Mouse (Mus musculus) testis, postnatal 10 days (tissue): ENCODE data around the gene Ntrk3.

Experiments
- DNase-seq: peaks from one replicate; pipeline ENCODE4 v3.0.0; 2021; ENCODE audit warnings: low spot score

Ntrk3 gene

GRCm38 (mm10) chr7:78443373-78444036 is 294.3 kb downstream of the Ntrk3 start:
- no peak for DNase-seq

GRCm38 (mm10) chr7:78441706-78442105 is 296.1 kb downstream of the Ntrk3 start:
- DNase-seq: no peak

GRCm38 (mm10) chr7:78440896-78441295 is 296.9 kb downstream of the Ntrk3 start:
- DNase-seq: no peak

GRCm38 (mm10) chr7:78440476-78440875 is 297.3 kb downstream of the Ntrk3 start:
- no peak for DNase-seq

GRCm38 (mm10) chr7:78439361-78440120 is 298.3 kb downstream of the Ntrk3 start:
- no peak for DNase-seq

- no peak for DNase-seq
Observed at GRCm38 (mm10) chr7:78433617-78434144, 304.1 kb downstream of the Ntrk3 start.

GRCm38 (mm10) chr7:78431611-78432010 is 306.2 kb downstream of the Ntrk3 start:
- no peak for DNase-seq

GRCm38 (mm10) chr7:78412172-78412571 is 325.6 kb downstream of the Ntrk3 start:
- no peak for DNase-seq

- DNase-seq: no peak
Observed at GRCm38 (mm10) chr7:78409970-78410369, 327.8 kb downstream of the Ntrk3 start.

GRCm38 (mm10) chr7:78406641-78407291 is 331.0 kb downstream of the Ntrk3 start:
- DNase-seq: no peak

- DNase-seq: no peak
Observed at GRCm38 (mm10) chr7:78404481-78404880, 333.3 kb downstream of the Ntrk3 start.

- no peak for DNase-seq
Observed at GRCm38 (mm10) chr7:78402495-78402894, 335.3 kb downstream of the Ntrk3 start.

- DNase-seq: no peak
Observed at GRCm38 (mm10) chr7:78400219-78400618, 337.6 kb downstream of the Ntrk3 start.

GRCm38 (mm10) chr7:78398377-78398776 is 339.4 kb downstream of the Ntrk3 start:
- DNase-seq: no peak

GRCm38 (mm10) chr7:78397215-78397614 is 340.6 kb downstream of the Ntrk3 start:
- no peak for DNase-seq

- DNase-seq: no peak
Observed at GRCm38 (mm10) chr7:78390019-78390418, 347.8 kb downstream of the Ntrk3 start.

GRCm38 (mm10) chr7:78388101-78388500 is 349.7 kb downstream of the Ntrk3 start:
- no peak for DNase-seq

GRCm38 (mm10) chr7:78385971-78386370 is 351.8 kb downstream of the Ntrk3 start:
- DNase-seq: no peak

GRCm38 (mm10) chr7:78384111-78384510 is 353.7 kb downstream of the Ntrk3 start:
- DNase-seq: no peak

- DNase-seq: no peak
Observed at GRCm38 (mm10) chr7:78382126-78382525, 355.7 kb downstream of the Ntrk3 start.

GRCm38 (mm10) chr7:78379784-78380183 is 358.0 kb downstream of the Ntrk3 start:
- DNase-seq: no peak

GRCm38 (mm10) chr7:78378306-78378705 is 359.5 kb downstream of the Ntrk3 start:
- no peak for DNase-seq

GRCm38 (mm10) chr7:78376875-78377274 is 360.9 kb downstream of the Ntrk3 start:
- DNase-seq: no peak
